Mouse (Mus musculus): ENCODE measurements around the gene Gtsf2.
"Not testable (repeated sequence)": the region's sequence is repeated elsewhere in the genome, so short reads cannot be mapped to it uniquely, and the experiment has no call there.

- TF ChIP-seq POLR2A (IDR thresholded peaks at IDR 0.05; ENCODE audit: insufficient read depth, low read length); CTCF (IDR thresholded peaks at IDR 0.05; ENCODE audit: low read depth, low read length): not testable (repeated sequence)
These were observed 42.7 kb downstream of the Gtsf2 start for GRCm38 (mm10) chr15:103405586-103405985.

All from ES-Bruce4 (cell line).